Mouse (Mus musculus): ENCODE results near the gene Olfr688.

The Olfr688 gene

DNA sequence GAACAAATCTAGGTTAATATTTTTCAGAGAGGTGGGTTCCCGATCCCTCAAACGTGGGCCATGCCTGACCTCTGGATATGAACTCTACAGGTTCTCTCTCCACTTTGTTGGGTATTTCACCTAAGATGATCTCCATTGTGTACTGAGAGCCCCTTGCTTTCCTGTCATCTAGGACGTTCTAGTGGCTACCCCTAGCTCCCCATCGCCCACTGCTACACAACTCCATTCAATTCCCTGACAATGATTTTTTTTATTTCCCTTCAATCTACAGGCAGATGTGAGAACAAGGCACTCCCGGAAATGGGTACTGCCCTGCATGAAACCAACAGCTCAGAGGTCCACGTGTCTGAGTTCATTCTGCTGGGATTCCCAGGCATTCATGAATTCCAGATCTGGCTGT, at the start of gene Olfr688:
Gene Olfr688, plus strand, starts transcription at position 301 of the 400 bp plus-strand sequence.
- DNase-seq (ENCODE audit: low read depth), result no peak

DNA sequence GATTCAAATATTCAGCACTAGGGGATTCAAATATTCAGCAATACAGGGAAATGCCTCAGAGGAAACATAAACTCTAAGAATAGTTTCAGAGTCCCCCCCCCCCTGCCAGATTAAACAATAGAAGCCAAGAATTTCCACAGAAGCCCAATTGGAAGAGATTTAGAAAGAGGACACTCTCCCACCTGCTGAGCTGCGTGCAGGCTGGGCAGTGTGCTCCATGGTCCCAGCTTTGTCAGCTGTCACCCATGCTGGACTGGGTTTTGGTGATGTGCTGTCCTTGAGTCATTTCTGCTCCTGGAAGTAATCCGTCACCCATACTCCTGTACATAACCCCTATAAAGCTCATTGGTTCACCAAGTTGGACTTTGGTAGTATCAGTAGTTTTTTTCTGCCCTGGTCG, 40.2 kb upstream of the Olfr688 start:
- no peak for DNase-seq (ENCODE audit: low read depth)

DNA sequence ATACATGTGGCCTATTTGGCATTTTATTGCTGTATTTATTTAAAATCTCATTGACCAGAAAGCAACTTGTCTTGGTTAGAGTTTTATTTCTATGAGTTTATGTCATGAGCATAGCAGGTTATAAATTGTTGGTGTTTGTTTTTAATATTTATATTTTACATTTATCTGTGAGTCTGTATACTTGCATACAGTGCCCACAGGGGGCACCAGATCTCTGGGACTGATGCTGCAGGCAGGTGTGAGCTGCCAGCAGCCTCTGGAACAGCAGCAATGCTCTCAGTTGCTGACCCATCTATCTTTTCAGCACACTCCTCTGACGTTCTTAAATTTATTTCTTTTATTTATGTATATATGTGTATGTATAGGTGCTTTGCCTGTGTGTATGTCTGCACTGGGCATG, 39.7 kb upstream of the Olfr688 start:
- no peak for DNase-seq (ENCODE audit: low read depth)

DNA sequence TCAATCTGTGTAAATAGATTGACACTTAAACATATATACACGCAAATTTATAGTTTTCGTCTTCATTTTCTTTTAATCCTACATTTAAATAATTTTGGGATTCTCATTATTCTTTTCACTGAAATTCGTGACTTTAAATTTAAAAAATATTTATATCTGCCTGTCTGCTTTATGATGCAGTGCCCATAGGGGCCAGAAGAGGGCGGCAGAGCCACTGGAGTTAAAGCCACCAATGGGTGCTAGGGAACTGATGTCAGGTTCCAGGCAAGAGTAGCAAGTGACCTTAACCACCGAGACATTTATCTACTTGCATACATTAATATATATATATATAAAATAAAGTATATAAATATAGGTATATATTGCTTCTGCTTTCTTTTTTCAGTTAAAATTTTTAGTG, 31.2 kb upstream of the Olfr688 start:
- DNase-seq (ENCODE audit: low read depth), result peak; percentile 19

DNA sequence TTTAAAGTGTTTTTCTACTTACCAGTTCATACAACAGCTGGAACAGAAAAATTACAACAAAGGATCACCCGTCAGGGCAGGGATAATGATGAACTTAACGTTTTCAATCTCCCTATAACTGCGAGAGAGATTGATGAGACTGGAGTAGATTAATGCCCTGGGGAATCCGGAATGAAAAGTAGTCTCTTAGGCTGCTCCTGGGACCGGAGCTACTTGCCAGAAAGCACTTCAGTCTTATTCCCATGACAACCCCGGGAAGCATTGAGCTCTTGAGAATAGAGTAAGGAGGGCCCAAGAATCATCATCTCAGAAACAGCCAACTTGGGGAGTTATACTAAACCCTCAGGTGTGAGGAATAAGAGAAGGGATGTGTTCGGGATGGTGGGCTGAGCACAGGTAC, 15.5 kb upstream of the Olfr688 start:
- no peak for DNase-seq (ENCODE audit: low read depth)

DNA sequence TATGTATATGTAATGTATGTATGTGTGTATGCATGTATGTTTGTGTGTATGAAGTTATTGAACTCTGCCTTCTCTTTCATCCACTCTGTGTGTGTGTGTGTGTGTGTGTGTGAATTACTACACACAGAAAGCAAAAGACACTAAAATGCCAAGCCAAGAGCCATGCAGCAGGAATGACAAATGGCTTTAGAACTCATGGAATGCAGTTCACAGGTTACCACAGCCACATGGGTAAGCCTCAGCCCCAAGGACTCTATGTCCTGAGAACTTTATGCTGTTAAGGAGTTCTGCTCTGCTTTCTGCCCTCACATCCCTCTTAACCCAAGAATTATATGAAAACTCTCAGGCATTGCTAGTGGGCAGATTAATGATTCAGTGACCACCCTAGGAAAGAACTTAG, 2.2 kb downstream of the Olfr688 start:
- DNase-seq (ENCODE audit: low read depth), result no peak

DNA sequence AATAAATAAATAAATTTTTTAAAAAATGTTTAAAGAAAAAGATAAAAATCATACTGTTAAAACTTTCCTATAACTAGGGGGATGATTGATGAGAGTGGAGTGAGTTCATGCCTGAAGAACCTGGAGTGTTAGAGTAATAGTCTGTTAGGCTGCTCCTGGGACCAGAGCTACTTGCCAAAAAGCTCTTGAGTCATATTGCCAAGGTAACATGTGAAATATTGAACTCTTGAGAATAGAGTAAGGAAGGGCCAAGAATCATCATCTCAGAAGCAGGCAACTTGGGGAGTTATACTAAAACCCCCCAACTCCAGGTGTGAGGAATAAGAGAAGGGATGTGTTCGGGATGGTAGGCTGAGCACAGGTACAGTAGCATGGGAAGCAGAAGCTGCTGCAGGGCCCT, 23.0 kb downstream of the Olfr688 start, which contains the start of gene Olfr689:
Gene Olfr689, plus strand, starts transcription at position 301 of the 400 bp plus-strand sequence.
- DNase-seq (ENCODE audit: low read depth), result no peak

DNA sequence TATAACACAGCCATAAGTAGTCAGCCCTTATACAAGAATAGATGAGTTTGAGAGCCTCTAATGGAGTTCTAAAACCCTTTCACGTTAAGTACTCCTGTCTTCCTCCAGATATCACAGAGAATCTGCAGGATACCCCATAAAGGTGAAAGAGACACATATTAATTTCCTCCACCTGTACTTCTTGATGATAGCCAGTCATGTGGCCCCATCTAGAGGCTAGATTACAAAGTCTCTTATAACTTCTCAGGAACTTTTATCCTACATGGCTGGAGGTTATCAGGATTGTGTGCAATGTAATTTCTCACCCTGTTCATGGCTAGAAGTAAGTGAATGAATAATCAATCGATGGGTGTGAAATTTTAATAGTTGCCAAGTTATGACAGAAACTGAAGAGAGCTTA, 37.4 kb downstream of the Olfr688 start:
- DNase-seq (ENCODE audit: low read depth), result no peak

DNA sequence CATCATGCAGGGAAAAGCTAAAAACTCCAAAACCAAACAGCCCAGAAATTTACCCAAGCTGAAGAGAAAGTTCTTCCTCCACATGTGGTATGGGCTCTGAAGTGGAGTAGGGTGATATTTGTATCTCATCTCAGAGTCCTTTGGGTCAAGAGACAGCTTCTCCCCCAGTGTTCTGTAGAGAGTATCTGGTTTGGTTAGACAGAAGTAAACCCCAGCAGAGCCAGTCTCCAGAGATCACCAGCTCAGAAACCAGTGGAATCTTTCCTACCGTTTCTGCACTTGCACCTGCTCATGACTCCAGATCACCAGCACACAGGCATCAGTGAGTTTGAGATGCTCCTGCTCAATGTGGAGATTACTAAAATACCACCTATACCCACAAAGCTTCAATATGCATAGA, 46.1 kb downstream of the Olfr688 start, which contains the start of gene Olfr690:
Gene Olfr690, minus strand, starts transcription at position 101 of the 400 bp plus-strand sequence.
- DNase-seq (ENCODE audit: low read depth), result no peak

Measured in induced T-regulatory cell, adult 2 months (primary cell).